Mouse (Mus musculus) 3T3-L1 (cell line): ENCODE measurements around the gene Gosr1.
"Not testable (repeated sequence)": the region's sequence is repeated elsewhere in the genome, so short reads cannot be mapped to it uniquely, and the experiment has no call there.

ENCODE experiments used
- DNase-seq: peaks from one replicate; pipeline ENCODE4 v3.0.0-alpha.2; 2015; ENCODE audit warnings: low read depth, low spot score

The Gosr1 gene

DNA sequence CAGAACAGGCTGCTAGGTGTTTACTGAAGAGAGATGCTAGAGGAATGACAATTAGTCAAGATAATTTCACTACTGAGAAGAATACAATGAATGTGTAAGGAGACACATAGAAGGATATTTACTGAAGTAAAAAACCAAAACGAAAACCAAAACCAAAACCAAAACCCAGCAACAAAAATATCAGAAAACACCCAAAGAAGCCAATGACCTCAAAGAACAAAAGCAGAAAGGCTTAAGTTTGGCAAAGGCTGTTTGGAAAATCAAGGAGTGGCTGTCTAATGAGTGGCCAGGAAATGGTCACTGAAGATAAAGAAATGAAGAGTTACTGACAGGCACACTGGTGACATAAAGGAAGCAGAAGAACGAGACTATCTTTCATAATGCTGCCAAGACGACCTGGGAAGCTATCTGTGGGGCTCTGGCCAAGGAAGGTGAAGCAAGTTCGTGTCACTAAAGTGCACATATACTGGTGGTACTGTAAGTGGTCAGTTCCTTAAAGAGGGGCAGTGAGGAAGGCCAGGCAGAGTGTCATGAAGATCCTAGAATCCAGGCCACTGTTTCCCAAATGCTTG lies 27.5 kb downstream of the Gosr1 start:
- DNase-seq, result no peak

DNA sequence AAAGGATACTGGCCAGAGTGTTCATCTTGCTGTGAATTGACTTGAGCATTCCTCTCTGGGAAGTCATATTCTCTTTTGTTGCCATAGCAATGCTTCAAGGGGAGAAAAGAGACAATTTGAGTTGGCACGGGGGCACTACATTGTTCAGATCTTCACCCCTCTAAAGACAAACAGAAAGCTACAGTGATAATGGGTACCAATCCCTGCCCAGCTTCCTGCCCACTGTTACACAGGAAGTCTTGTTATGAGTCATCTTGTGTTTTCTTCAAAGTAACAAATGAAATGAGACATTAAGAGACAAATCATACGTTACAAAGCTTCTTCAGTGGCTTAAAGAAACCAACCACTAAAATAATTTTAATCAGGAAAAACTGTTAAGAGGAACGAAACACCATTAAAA lies 28.8 kb downstream of the Gosr1 start:
- peak; percentile 11 for DNase-seq

DNA sequence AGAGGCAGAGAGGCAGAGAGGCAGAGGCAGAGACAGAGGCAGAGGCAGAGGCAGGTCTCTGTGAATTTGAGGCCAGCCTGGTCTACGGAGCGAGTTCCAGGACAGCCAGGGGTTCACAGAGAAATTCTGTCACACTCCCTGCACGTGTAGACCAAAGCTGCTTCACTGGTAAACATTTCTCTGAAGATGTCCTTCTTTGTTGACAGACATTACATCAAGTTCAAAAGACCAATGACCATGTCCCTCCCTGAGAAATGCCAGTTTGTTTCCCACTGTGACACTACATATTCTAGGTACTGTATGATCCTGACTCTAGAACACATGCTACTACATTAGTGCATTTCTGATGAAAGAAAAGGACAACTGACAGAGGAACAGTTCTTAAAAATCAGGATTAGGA lies 32.7 kb downstream of the Gosr1 start:
- DNase-seq, result no peak

DNA sequence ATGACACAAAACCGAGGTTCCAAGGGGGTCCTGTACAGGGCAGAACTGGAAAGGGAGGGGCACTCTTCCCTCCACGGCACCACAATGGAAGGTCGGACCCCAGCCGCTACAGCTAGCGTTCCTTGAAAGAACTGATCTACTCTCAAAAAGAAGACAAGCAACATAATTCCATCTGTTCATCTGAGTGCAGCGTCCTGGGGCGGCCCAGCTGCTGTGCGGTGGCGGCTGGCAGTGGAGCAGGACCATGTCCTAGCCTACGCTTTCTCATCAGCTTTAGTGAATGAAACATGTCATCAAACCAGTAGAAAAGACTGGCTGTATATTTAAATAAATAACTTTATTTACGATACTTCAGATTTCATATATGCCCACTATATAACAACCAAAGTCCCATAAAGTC lies 35.3 kb downstream of the Gosr1 start:
- no peak for DNase-seq

DNA sequence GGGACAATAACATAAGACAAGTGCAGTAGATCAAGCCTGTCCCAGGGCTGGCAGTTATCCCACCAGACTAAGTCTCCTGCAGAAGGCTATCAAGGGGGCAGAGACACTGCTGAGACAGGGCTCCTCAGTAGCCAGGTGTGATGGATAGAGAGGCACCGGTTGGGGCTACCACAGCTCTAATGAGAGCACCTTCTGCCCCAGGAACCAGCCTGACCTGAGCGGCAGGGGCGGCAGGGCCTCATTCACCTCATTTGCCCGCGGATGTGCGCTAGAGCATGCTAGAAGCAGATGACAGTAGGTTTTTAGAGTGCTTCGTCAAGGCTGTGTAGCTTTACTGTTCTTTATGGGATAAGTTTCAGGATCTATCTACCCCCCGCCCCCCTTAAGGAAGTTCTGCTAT lies 39.5 kb downstream of the Gosr1 start:
- DNase-seq, result no peak

DNA sequence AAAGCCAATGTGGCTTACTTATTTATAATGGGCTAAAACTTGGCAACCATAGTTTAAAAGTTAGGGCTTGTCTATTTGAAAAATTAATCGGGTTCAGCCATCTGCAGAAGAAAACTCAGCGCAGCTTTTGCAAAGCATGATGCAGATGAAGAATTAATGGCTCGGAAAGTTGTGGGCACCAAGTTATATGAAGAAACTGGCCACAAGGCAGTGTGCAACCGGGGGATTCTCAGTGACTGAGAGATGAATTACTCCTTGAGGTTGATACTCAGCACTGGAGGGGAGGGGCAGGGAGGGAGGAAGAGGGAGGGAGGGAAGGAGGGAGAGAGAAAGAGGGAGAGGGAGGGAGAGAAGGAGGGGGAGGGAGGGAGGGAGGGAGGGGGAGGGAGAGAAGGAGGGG lies 46.4 kb downstream of the Gosr1 start:
- no peak for DNase-seq

DNA sequence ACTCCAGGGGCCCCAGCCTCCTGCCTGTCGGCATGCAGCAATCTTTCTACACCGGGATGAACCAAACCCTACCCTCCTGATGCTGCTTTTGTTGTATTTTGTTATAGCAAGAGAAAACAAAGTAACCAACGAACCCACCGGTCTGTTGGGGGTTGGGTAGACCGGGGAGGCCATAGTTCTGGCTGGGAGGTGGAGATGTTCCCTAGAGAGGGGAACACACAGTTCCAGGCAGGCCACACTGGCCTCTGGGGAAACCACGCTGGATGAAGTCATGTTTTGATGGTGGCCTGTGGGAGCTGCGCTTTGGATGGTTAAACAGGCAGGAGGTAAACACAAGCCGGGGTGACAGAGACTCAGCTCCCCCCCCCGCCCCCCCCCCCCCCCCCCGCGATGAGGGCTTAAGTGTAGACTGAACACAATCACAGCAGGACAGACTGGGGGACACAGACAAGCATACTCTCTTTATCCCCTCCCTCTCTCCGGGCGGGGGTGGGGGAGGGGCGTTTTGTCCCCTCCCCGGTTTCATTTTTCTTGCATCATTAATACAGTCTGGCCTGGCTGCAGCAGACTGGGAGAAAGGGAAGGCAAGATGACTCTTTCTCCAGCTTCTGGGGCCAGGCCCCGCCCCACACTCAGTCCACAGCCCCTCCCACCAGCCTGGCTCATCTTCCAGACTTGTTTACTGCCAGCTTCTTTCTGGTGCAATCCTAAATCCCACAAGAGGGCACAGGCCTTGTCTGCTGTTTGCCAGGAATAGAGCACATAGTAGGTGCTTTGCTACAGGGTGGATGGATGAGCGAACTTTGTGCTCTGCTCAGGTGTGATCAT lies 53.5 kb downstream of the Gosr1 start:
- DNase-seq, result peak; percentile 88

DNA sequence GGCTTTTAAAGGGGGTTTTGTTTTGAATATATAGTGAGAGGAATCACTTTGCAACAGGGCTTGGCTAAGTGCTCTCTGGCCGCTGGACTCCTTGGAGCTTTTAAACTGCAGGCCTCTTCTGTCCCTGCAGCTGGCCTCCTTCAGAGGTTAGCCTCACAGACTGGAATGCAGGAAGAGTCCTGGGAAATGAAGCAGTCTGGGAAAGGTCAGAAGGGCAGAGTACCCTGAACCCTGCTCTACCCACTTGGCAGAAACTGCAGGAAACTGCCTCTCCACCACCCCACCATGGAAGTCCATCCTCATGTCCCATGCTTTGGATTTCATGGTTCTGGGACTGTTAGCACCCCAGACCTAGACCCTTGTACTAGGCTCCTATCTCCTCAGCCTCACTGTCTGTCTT lies 54.5 kb downstream of the Gosr1 start:
- peak; percentile 30 for DNase-seq

DNA sequence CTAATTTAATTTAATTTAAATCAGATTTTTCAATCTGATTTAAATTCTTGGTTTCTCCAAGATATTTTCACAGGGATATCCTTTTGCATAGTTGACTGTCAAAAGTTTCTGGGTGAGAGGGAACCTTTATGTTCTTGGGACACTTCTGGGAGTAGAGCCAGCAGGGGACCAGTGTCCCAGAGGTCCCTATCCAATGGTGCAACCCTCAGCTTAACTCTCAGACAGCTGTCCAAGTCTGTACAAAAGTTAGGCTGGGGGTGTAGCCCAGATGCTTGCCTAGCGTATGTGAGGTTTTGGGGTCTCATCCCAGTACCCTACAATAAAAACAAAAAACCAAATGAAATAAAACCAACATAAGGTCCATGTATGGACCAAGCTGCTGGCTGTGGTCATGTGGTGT lies 55.3 kb downstream of the Gosr1 start:
- DNase-seq, result peak; percentile 16

DNA sequence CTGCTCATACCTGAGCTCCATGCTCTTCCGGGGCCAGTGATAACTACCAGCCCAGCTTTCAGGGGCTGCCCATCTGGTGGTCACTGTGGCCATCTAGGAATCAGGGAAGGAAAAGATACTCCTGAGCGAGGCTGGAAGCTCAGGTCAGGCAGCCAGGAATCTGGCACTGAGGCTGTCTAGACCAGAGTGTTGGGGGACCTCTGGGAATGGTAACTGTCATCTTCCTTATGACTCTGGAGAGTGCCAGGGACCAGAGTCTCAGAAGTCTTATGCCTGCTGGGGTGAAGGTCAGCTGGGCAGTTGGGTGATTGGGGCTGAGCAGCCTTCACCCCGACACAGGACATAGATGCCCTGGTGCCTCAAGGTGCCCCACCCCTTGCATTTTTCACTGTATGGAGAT lies 55.7 kb downstream of the Gosr1 start:
- DNase-seq, result no peak

DNA sequence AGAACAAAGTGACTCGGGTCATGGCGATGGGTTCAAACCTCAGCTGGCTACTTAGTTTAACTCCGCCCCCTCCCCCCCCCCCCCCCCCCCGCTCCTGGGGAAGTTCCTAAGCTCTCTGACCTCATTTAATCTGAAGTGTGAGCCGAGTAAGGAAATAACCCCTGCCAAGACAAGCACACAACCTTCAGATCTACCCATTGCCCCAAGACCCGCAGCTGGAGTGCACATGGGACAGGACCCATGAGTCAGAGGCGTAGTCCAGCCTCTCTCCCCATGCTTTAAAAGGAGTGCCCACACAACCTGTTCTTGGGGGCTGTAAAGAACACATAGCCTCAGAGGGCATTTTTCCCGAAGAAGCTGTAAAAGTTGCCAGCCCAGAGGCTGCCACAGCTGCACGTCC lies 63.8 kb downstream of the Gosr1 start:
- peak; percentile 52 for DNase-seq

DNA sequence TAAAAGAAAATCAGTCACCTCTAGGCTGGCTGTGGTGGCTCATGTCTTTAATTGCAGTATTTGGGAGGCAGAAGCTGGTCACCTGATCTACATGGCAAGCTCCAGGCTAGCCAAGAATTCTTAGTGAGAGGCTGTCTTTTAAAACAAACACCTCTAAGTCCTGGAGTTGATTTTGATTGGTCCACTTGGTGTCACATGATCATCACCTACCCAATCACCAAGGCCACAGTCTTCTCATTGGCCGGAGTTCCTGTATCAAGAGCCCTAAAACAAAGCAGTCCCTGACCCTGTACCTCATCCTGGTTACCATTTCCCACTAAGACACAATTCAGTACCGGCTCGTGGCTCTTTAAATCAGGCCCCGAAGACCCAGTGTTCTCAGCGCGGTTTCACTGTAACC lies 67.6 kb downstream of the Gosr1 start:
- no peak for DNase-seq

DNA sequence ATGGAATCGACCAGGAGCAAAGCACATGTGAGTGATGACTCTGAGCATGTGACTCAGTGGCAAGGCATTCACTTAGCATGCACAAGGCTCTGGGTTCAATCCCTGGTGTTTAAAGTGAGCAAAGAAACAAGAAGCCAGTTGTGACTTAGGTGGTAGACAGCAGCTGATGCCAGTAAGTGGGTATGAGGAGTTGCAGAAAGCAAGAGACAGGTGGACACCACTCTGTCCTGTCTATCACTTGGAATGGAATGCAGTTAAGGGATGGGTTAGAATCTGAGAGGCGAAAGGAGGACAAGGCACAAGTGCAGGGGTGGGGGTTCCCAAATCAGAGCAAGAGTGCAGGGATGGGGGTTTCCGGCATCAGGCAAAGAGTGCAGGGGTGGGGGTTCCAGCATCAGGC lies 71.3 kb downstream of the Gosr1 start:
- DNase-seq, result peak; percentile 33

DNA sequence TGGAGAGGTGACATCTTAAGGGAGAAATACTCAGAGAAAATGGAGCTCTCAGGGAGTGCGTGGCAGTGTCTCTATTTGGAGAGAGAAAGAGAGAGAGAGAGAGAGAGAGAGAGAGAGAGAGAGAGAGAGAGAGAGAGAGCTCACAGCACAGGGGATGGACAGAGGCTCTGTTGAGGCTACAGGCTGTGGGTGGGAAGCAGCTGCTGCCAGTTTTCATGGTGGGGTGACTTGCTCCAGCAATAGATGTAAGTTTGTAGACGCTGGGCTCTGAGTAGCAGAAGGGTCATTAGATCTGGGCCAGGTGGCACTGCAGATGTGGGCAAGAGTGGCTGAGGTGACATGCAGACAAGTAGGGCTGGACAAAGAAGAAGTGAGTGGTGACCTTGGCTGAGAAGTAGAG lies 77.8 kb downstream of the Gosr1 start:
- DNase-seq, result no peak

DNA sequence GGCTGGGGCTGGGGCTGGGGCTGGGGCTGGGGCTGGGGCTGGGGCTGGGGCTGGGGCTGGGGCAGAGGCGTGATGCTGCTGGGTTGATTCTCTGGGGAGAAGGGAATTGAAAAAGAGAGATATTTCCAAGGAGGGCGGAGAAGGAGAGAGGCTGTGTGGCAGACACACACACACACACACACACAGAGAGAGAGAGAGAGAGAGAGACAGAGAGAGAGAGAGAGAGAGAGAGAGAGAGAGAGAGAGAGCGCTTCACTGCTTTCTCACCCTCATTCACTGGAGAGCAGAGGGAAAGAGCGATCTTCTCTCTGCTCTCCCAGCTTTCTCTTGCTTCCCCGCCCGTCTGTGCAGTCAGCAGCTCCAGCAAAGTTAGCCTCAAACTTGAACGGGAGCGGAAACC lies 83.9 kb downstream of the Gosr1 start, which contains the start of gene Trarg1:
TSS of gene Trarg1 (plus strand) at position 301 of the 400 bp plus-strand sequence.
- not testable (repeated sequence) for DNase-seq
